Mouse (Mus musculus): Measurements from ENCODE around the gene Zfp706. TPM values are rescaled to one million over a fixed set of nuclear protein-coding genes. Genes with fewer than 3 reads are reported as not detected.

The Zfp706 gene
- 86.2 and 97.2 TPM in 2 replicates for polyA plus RNA-seq (2012; rRNA removed)

DNA sequence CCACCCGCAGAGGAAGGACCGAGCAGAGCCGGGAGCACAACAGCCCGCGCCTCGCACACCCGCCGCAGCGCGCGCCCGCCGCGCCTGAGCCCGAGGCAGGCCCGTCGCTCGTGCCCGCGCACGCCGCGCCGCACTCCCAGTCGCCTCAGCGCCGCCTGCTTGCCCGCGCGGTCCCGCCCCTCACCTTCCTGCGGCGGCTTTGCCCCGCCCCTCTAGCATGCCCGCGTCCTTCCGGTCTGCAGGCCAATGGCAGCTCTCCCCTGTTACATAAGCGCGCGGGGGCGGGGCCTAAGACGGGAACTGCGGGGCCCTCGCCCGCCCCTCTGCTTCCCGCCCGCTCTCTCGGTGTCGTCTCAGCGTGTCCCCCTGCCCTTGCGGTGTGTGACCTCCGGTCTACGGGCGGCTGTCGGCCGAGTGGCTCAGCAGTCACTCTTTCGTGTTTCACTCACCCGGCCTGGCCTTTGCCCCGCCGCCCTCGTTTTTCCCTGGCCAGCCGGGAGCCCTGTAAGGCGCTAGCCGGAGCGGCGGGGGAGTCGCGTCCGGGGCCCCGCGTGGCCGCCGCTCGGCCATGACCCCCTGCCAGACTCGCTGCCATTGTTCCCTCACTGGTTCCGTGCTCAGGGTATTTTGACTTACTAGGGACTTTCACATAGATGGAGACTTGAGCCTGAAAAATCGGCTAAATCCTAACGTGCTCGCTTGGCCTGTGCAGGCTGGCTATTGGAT is at the start of gene Zfp706:
TSS of gene Zfp706 (minus strand) at position 541 of the 726 bp plus-strand sequence.

